Mouse (Mus musculus) megakaryocyte, adult 5-6 weeks (primary cell): ENCODE data around the gene Atg9b. TPM values are rescaled to one million over a fixed set of nuclear protein-coding genes. Genes with fewer than 3 reads are reported as not detected.

Source experiments
- total RNA-seq, 2 experiments: library from RNA; stranded (forward) in 1 of 2; stranded (reverse) in 1 of 2; fragments of 153-499, 151-499 nt in 1 of 2; fragments of 221-1000, 200-1000 nt in 1 of 2; gene quantifications; 2 replicates each; pipeline versions ENCODE4 v1.2.3 to v1.2.4; 2015 to 2017

Gene Atg9b
- total RNA-seq, 2 experiments from 2014 or later: 0.33 to 2.2 TPM

Other genes with a start within 250 kb of the Atg9b start
- 3.9 and 7.7 TPM in 2 replicates for gene Nupl2, start 227.2 kb downstream of the Atg9b start, total RNA-seq (2015)
- gene Nupl2, start 227.2 kb downstream of the Atg9b start, total RNA-seq (2017): 4.4 and 4.5 TPM in 2 replicates
- not detected in 2 replicates for gene Kcnh2, start 40.5 kb downstream of the Atg9b start, total RNA-seq (2015)
- not detected in 2 replicates for gene Kcnh2, start 40.5 kb downstream of the Atg9b start, total RNA-seq (2017)
- gene Nos3, start 27.3 kb downstream of the Atg9b start, total RNA-seq (2015): 0.05 and 0.25 TPM in 2 replicates
- gene Nos3, start 27.3 kb downstream of the Atg9b start, total RNA-seq (2017): 0.16 and 0.29 TPM in 2 replicates
- gene Abcb8, start 1.5 kb upstream of the Atg9b start, total RNA-seq (2015): 9.3 and 13.9 TPM in 2 replicates
- gene Abcb8, start 1.5 kb upstream of the Atg9b start, total RNA-seq (2017): 3.3 and 5.6 TPM in 2 replicates
- gene Asic3, start 21.2 kb upstream of the Atg9b start, total RNA-seq (2015): not detected in 2 replicates
- not detected in 2 replicates for gene Asic3, start 21.2 kb upstream of the Atg9b start, total RNA-seq (2017)
- 18.2 and 27.5 TPM in 2 replicates for gene Cdk5, start 31.4 kb upstream of the Atg9b start, total RNA-seq (2015)
- 16.9 and 18.2 TPM in 2 replicates for gene Cdk5, start 31.4 kb upstream of the Atg9b start, total RNA-seq (2017)
- gene Slc4a2, start 31.7 kb upstream of the Atg9b start, total RNA-seq (2015): 17.2 and 19.9 TPM in 2 replicates
- gene Slc4a2, start 31.7 kb upstream of the Atg9b start, total RNA-seq (2017): 34.2 and 40.0 TPM in 2 replicates
- 33.4 and 42.2 TPM in 2 replicates for gene Fastk, start 53.1 kb upstream of the Atg9b start, total RNA-seq (2015)
- 21.7 and 22.3 TPM in 2 replicates for gene Fastk, start 53.1 kb upstream of the Atg9b start, total RNA-seq (2017)
- 11.3 and 13.4 TPM in 2 replicates for gene Tmub1, start 55.7 kb upstream of the Atg9b start, total RNA-seq (2015)
- 11.7 and 20.9 TPM in 2 replicates for gene Tmub1, start 55.7 kb upstream of the Atg9b start, total RNA-seq (2017)
- gene Agap3, start 60.0 kb upstream of the Atg9b start, total RNA-seq (2015): 12.1 and 14.2 TPM in 2 replicates
- gene Agap3, start 60.0 kb upstream of the Atg9b start, total RNA-seq (2017): 19.7 and 23.9 TPM in 2 replicates
- not detected in 2 replicates for gene Gbx1, start 135.1 kb upstream of the Atg9b start, total RNA-seq (2015)
- gene Gbx1, start 135.1 kb upstream of the Atg9b start, total RNA-seq (2017): not detected in 2 replicates
- gene Asb10, start 148.8 kb upstream of the Atg9b start, total RNA-seq (2015): not detected in 2 replicates
- not detected in 2 replicates for gene Asb10, start 148.8 kb upstream of the Atg9b start, total RNA-seq (2017)
- not detected in 2 replicates for gene 4931409K22Rik, start 164.7 kb upstream of the Atg9b start, total RNA-seq (2015)
- gene 4931409K22Rik, start 164.7 kb upstream of the Atg9b start, total RNA-seq (2017): not detected in 2 replicates
- 18.1 and 24.0 TPM in 2 replicates for gene Abcf2, start 185.3 kb upstream of the Atg9b start, total RNA-seq (2015)
- 53.7 and 54.5 TPM in 2 replicates for gene Abcf2, start 185.3 kb upstream of the Atg9b start, total RNA-seq (2017)
- 5.0 and 5.1 TPM in 2 replicates for gene Chpf2, start 194.6 kb upstream of the Atg9b start, total RNA-seq (2015)
- gene Chpf2, start 194.6 kb upstream of the Atg9b start, total RNA-seq (2017): 11.3 and 13.5 TPM in 2 replicates
- gene Smarcd3, start 232.3 kb upstream of the Atg9b start, total RNA-seq (2015): not detected in 2 replicates
- gene Smarcd3, start 232.3 kb upstream of the Atg9b start, total RNA-seq (2017): 0.07 TPM in 1 of 2 replicates, not detected in the other